ENCODE assay signal across 8 mouse cellular contexts in genomic region chr1:39685841-39686240, GRCm38 (mm10). TPM values are rescaled to one million over a fixed set of nuclear protein-coding genes. Genes with fewer than 3 reads are reported as not detected.
DNase-seq lines count a peak whose midpoint lies in the region; ATAC-seq and TF ChIP-seq lines count a peak whose summit lies in the region.

No protein-coding gene starts in this region.

- no peak overlapping the region for H3K27ac ChIP-seq in bone marrow macrophage, adult 2 months (ENCODE audit: insufficient read depth, low read depth, low read length)
- H3K27ac ChIP-seq in forebrain, embryonic 10.5 days, result no peak overlapping the region
- no peak overlapping the region for H3K27ac ChIP-seq in heart, postnatal 0 days (ENCODE audit: low read depth)
- no peak overlapping the region for H3K27ac ChIP-seq in liver, postnatal 0 days (ENCODE audit: low read depth)

- H3K4me3 ChIP-seq in E14TG2a.4 (replicated peaks; ENCODE audit: low read length), result no peak overlapping the region
- no peak overlapping the region for H3K4me3 ChIP-seq in bone marrow macrophage, adult 2 months (ENCODE audit: insufficient read depth, low read length)
- no peak overlapping the region for H3K4me3 ChIP-seq in forebrain, embryonic 10.5 days
- H3K4me3 ChIP-seq in heart, postnatal 0 days (ENCODE audit: low read depth, low read length), result no peak overlapping the region
- no peak overlapping the region for H3K4me3 ChIP-seq in liver, postnatal 0 days (ENCODE audit: low read depth, low read length)

- H3K4me2 ChIP-seq in heart, postnatal 0 days (ENCODE audit: low read depth, low read length), result no peak overlapping the region
- H3K4me2 ChIP-seq in liver, postnatal 0 days (ENCODE audit: low read depth, low read length), result no peak overlapping the region

- 7% methylated on average over 1 of the region's 1 CpGs for WGBS in forebrain, embryonic 10.5 days
- 9% methylated on average over 1 of the region's 1 CpGs for WGBS in heart, postnatal 0 days
- WGBS in liver, postnatal 0 days (ENCODE audit: insufficient replicate concordance), result 0% methylated on average over 1 of the region's 1 CpGs

- TF ChIP-seq CTCF in E14TG2a.4 (conservative IDR thresholded peaks at IDR 0.05; ENCODE audit: low read length), result peak; percentile 45
- TF ChIP-seq CTCF in bone marrow macrophage, adult 2 months (IDR thresholded peaks at IDR 0.05; ENCODE audit: low read depth, low read length), result 0 out of 2 replicates have a peak, but pooled peaks have one; percentile 26
- peak; percentile 89 for TF ChIP-seq CTCF in heart, postnatal 0 days (IDR thresholded peaks at IDR 0.05; ENCODE audit: low read depth)
- peak; percentile 76 for TF ChIP-seq CTCF in liver, postnatal 0 days (IDR thresholded peaks at IDR 0.05; ENCODE audit: low read depth)

- DNase-seq in forebrain, embryonic 10.5 days (ENCODE audit: extremely low spot score, low spot score), result peak; percentile 59
- DNase-seq in heart, postnatal 0 days (ENCODE audit: low spot score), result peak; percentile 90
- DNase-seq in kidney, postnatal 14 days, result peak; percentile 88
- peak; percentile 59 for DNase-seq in liver, postnatal 0 days
- DNase-seq in ovary, postnatal 14 days (ENCODE audit: low spot score), result peak; percentile 69
- DNase-seq in thymus, postnatal 10 days (ENCODE audit: low spot score in 2 of 2), result peak; percentile 69 to 79

- no peak for TF ChIP-seq POLR2A in bone marrow macrophage, adult 2 months (IDR thresholded peaks at IDR 0.05; ENCODE audit: borderline replicate concordance, low read depth, low read length)

- no peaks in the 10 kb centered on the region for H3K36me3 ChIP-seq in E14TG2a.4 (ENCODE audit: insufficient read depth, low read length)
- H3K36me3 ChIP-seq in forebrain, embryonic 10.5 days (replicated peaks), result no peaks in the 10 kb centered on the region
- H3K36me3 ChIP-seq in heart, postnatal 0 days (replicated peaks; ENCODE audit: control insufficient read depth, insufficient read depth, low read length), result no peaks in the 10 kb centered on the region
- no peaks in the 10 kb centered on the region for H3K36me3 ChIP-seq in liver, postnatal 0 days (replicated peaks; ENCODE audit: insufficient read depth, low read length)

- TF ChIP-seq EP300 in heart, postnatal 0 days (IDR thresholded peaks at IDR 0.05; ENCODE audit: low read depth), result no peak
- no peak for TF ChIP-seq EP300 in liver, postnatal 0 days (IDR thresholded peaks at IDR 0.05; ENCODE audit: low read depth)

- 0 out of 2 replicates have a peak, but pooled peaks cover 10% of the 10 kb centered on the region for H3K27me3 ChIP-seq in E14TG2a.4 (ENCODE audit: insufficient read depth, low read length)
- H3K27me3 ChIP-seq in forebrain, embryonic 10.5 days (ENCODE audit: poor library complexity, severe bottlenecking), result no peaks in the 10 kb centered on the region
- H3K27me3 ChIP-seq in heart, postnatal 0 days (ENCODE audit: control insufficient read depth, insufficient read depth, low read length), result no peaks in the 10 kb centered on the region
- no peaks in the 10 kb centered on the region for H3K27me3 ChIP-seq in liver, postnatal 0 days (ENCODE audit: insufficient read depth, low read length)

- no peaks in the 10 kb centered on the region for H3K4me1 ChIP-seq in E14TG2a.4 (replicated peaks; ENCODE audit: low read depth, low read length)
- H3K4me1 ChIP-seq in bone marrow macrophage, adult 2 months (ENCODE audit: control insufficient read depth, insufficient read depth, low read length), result no peaks in the 10 kb centered on the region
- H3K4me1 ChIP-seq in forebrain, embryonic 10.5 days, result peaks cover 9% of the 10 kb centered on the region; the same call in 1 of the 2 replicates
- peaks cover 8% of the 10 kb centered on the region; the same call in 1 of the 2 replicates for H3K4me1 ChIP-seq in heart, postnatal 0 days (ENCODE audit: control insufficient read depth, insufficient read depth)
- H3K4me1 ChIP-seq in liver, postnatal 0 days (ENCODE audit: insufficient read depth), result no peaks in the 10 kb centered on the region

- H3K9ac ChIP-seq in heart, postnatal 0 days (replicated peaks; ENCODE audit: low read depth, low read length), result no peak overlapping the region
- no peak overlapping the region for H3K9ac ChIP-seq in liver, postnatal 0 days (replicated peaks)

- peaks cover 9% of the 10 kb centered on the region; the same call in 1 of the 2 replicates for H3K9me3 ChIP-seq in E14TG2a.4 (ENCODE audit: low read length)
- no peaks in the 10 kb centered on the region for H3K9me3 ChIP-seq in forebrain, embryonic 10.5 days
- H3K9me3 ChIP-seq in heart, postnatal 0 days (replicated peaks; ENCODE audit: control insufficient read depth, low read length), result no peaks in the 10 kb centered on the region
- H3K9me3 ChIP-seq in liver, postnatal 0 days (ENCODE audit: low read length), result no peaks in the 10 kb centered on the region

- peak; percentile 60; the same call in 1 of the 2 replicates for ATAC-seq in heart, postnatal 0 days (ENCODE audit: insufficient read depth, low read depth)
- no peak for ATAC-seq in liver, postnatal 0 days

RNA-seq across cellular contexts. Expression of gene Creg2, which starts 34.6 kb away (rescaled TPM):
- 4.5 and 5.3 TPM in 2 replicates for polyA plus RNA-seq in bone marrow macrophage, adult 2 months (2012; ENCODE audit: insufficient read depth, insufficient read length, missing spikeins)
- 0.05 TPM in 1 of 2 replicates, not detected in the other for polyA plus RNA-seq in forebrain, embryonic 10.5 days (2016; fragmentation: Nextera tagmentation; extraction: Ambion mirVana)
- not detected in 2 replicates for total RNA-seq in heart, postnatal 0 days (2014; rRNA removed; ENCODE audit: low replicate concordance)
- polyA plus RNA-seq in heart, postnatal 0 days (2015; fragmentation: Nextera tagmentation; extraction: Ambion mirVana), result 0.01 and 0.03 TPM in 2 replicates
- not detected in 2 replicates for polyA plus RNA-seq in liver, postnatal 0 days (2015; fragmentation: Nextera tagmentation; extraction: Ambion mirVana)

RNA-seq across cellular contexts. Expression of gene Rfx8, which starts 35.0 kb away (rescaled TPM):
- not detected in 2 replicates for polyA plus RNA-seq in bone marrow macrophage, adult 2 months (2012; ENCODE audit: insufficient read depth, insufficient read length, missing spikeins)
- 0.22 and 0.34 TPM in 2 replicates for polyA plus RNA-seq in forebrain, embryonic 10.5 days (2016; fragmentation: Nextera tagmentation; extraction: Ambion mirVana)
- total RNA-seq in heart, postnatal 0 days (2014; rRNA removed; ENCODE audit: low replicate concordance), result not detected in 2 replicates
- 0.68 and 0.71 TPM in 2 replicates for polyA plus RNA-seq in heart, postnatal 0 days (2015; fragmentation: Nextera tagmentation; extraction: Ambion mirVana)
- polyA plus RNA-seq in liver, postnatal 0 days (2015; fragmentation: Nextera tagmentation; extraction: Ambion mirVana), result 0.09 TPM in 1 of 2 replicates, not detected in the other

Comparison
In these comparisons a context has a peak if more than half of its experiments do, and no peak if none do; other contexts are left out.
1. CTCF ChIP-seq: peak in every context shown above with its lines; median percentile 89 in heart, postnatal 0 days; 76 in liver, postnatal 0 days; 45 in E14TG2a.4; 26 in bone marrow macrophage, adult 2 months.